Mouse (Mus musculus) MEL (cell line): ENCODE data around the gene 1110008P14Rik.

ENCODE experiments used
- CTCF ChIP-seq, 3 experiments: IDR thresholded peaks in 2 of 3; conservative IDR thresholded peaks in 1 of 3; 2 replicates each; pipeline ENCODE4 v1.5.1; 2011 to 2012; ENCODE audit warnings: low read length in 3 of 3, low read depth in 2 of 3, mild to moderate bottlenecking in 2 of 3, improper control_type of control experiment in 1 of 3, inconsistent platforms in 1 of 3, mixed read lengths in 1 of 3, moderate library complexity in 1 of 3; ENCODE audit not compliant: control insufficient read depth in 1 of 3, insufficient read depth in 1 of 3, poor library complexity in 1 of 3, severe bottlenecking in 1 of 3
- MAFK ChIP-seq: IDR thresholded peaks from 2 replicates; pipeline ENCODE4 v1.6.1; 2011; ENCODE audit warnings: low read depth, mild to moderate bottlenecking, low read length, improper control_type of control experiment, borderline replicate concordance
- POLR2A ChIP-seq, 2 experiments: IDR thresholded peaks; 2 replicates each; pipeline ENCODE4 v1.6.1; 2011 to 2012; ENCODE audit warnings: low read length in 2 of 2, mild to moderate bottlenecking in 2 of 2, control low read depth in 1 of 2, improper control_type of control experiment in 1 of 2, low read depth in 1 of 2, moderate library complexity in 1 of 2; ENCODE audit not compliant: control insufficient read depth in 1 of 2, insufficient read depth in 1 of 2, poor library complexity in 1 of 2
- SIN3A ChIP-seq: IDR thresholded peaks from 2 replicates; pipeline ENCODE4 v1.6.1; 2012; ENCODE audit warnings: low read length, improper control_type of control experiment, inconsistent platforms

- TF ChIP-seq MAFK (no peak), POLR2A (IDR thresholded peaks at IDR 0.05; ENCODE audit: control insufficient read depth in 1 of 2, insufficient read depth in 1 of 2, low read depth in 1 of 2, low read length in 2 of 2, poor library complexity in 1 of 2) (no peak), SIN3A (no peak), CTCF (IDR thresholded peaks at IDR 0.05 in 2 of 3, conservative IDR thresholded peaks at IDR 0.05 in 1 of 3; ENCODE audit: control insufficient read depth in 1 of 3, insufficient read depth in 1 of 3, low read depth in 2 of 3, low read length in 3 of 3, poor library complexity in 1 of 3, severe bottlenecking in 1 of 3) (no peak)
Measured at GRCm38 (mm10) chr2:32353836-32354235, 27.9 kb downstream of the 1110008P14Rik start.
